Mouse (Mus musculus): Measurements from ENCODE around the gene Gm21887. TPM values are rescaled to one million over a fixed set of nuclear protein-coding genes. Genes with fewer than 3 reads are reported as not detected.
"Not testable (repeated sequence)": the region's sequence is repeated elsewhere in the genome, so short reads cannot be mapped to it uniquely, and the experiment has no call there.

Gene Gm21887
- total RNA-seq, 2 experiments from 2014 or later: 38.7 to 77.5 TPM

GRCm38 (mm10) chrX:170007375-170008178 lies 1.9 kb upstream of the Gm21887 start:
- DNase-seq; intact Hi-C loops (cut with DNase I): not testable (repeated sequence)

- intact Hi-C loops (cut with DNase I); DNase-seq: not testable (repeated sequence)
These were observed 1.3 kb upstream of the Gm21887 start for GRCm38 (mm10) chrX:170008179-170008467.

- intact Hi-C loops (cut with DNase I); DNase-seq: not testable (repeated sequence)
These were observed 875 bp upstream of the Gm21887 start for GRCm38 (mm10) chrX:170008584-170008983.

DNA sequence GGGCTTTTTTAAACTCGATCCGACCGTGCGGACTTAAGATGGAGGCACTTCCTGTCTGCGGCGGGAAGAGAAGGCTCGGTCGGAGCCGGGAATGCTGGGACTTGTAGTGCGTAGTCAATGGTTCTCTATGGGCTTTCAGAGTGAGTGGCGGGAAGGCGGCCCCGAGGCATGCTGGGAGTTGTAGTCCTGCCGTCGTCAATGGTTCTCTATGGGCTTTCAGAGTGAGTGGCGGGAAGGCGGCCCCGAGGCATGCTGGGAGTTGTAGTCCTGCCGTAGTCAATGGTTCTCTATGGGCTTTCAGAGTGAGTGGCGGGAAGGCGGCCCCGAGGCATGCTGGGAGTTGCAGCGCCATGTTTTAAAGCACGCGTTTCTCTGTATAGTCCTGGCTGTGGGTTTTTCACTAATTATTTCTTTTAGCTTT lies 352 bp downstream of the Gm21887 start:
- peak; percentile 99 for DNase-seq
- intact Hi-C loops (cut with DNase I): not testable (repeated sequence)

- DNase-seq: peak; percentile 54 to 65
- intact Hi-C loops (cut with DNase I): not testable (repeated sequence)
These were observed 1.4 kb downstream of the Gm21887 start for GRCm38 (mm10) chrX:170010581-170011528.

DNA sequence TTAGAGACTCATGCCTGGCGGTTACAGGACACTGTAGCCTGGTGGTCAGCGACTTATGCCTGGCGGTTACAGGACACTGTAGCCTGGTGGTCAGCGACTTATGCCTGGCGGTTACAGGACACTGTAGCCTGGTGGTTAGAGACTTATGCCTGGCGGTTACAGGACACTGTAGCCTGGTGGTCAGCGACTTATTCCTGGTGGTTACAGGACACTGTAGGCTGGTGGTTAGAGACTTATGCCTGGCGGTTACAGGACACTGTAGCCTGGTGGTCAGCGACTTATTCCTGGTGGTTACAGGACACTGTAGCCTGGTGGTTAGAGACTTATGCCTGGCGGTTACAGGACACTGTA lies 2.0 kb downstream of the Gm21887 start:
- DNase-seq; intact Hi-C loops (cut with DNase I): not testable (repeated sequence)

DNA sequence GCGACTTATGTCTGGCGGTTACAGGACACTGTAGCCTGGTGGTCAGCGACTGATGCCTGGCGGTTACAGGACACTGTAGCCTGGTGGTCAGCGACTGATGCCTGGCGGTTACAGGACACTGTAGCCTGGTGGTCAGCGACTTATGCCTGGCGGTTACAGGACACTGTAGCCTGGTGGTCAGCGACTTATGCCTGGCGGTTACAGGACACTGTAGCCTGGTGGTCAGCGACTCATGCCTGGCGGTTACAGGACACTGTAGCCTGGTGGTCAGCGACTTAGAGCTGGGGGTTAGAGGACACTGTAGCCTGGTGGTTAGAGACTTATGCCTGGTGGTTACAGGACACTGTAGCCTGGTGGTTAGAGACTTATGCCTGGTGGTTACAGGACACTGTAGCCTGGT lies 4.0 kb downstream of the Gm21887 start:
- DNase-seq; intact Hi-C loops (cut with DNase I): not testable (repeated sequence)

DNA sequence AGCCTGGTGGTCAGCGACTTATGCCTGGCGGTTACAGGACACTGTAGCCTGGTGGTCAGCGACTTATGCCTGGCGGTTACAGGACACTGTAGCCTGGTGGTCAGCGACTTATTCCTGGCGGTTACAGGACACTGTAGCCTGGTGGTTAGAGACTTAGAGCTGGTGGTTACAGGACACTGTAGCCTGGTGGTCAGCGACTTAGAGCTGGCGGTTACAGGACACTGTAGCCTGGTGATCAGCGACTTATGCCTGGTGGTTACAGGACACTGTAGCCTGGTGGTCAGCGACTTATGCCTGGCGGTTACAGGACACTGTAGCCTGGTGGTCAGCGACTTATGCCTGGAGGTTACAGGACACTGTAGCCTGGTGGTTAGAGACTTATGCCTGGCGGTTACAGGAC lies 4.6 kb downstream of the Gm21887 start:
- intact Hi-C loops (cut with DNase I): not testable (repeated sequence)

DNA sequence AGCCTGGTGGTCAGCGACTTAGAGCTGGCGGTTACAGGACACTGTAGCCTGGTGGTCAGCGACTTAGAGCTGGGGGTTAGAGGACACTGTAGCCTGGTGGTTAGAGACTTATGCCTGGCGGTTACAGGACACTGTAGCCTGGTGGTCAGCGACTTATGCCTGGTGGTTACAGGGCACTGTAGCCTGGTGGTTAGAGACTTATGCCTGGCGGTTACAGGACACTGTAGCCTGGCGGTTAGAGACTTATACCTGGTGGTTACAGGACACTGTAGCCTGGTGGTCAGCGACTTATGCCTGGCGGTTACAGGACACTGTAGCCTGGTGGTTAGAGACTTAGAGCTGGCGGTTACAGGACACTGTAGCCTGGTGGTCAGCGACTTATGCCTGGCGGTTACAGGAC lies 6.4 kb downstream of the Gm21887 start:
- intact Hi-C loops (cut with DNase I); DNase-seq: not testable (repeated sequence)

More for the DNA sequence above, 4.6 kb downstream of the Gm21887 start:
- not testable (repeated sequence) for DNase-seq

GRCm38 (mm10) chrX:170017333-170018245 lies 8.1 kb downstream of the Gm21887 start:
- intact Hi-C loops (cut with DNase I): not testable (repeated sequence)
- peak; percentile 66 to 83 for DNase-seq

GRCm38 (mm10) chrX:170018571-170019218 lies 9.2 kb downstream of the Gm21887 start:
- DNase-seq: peak; percentile 39 to 71
- intact Hi-C loops (cut with DNase I): not testable (repeated sequence)

GRCm38 (mm10) chrX:170019219-170019953 lies 9.9 kb downstream of the Gm21887 start:
- intact Hi-C loops (cut with DNase I): not testable (repeated sequence)
- DNase-seq: peak; percentile 26 to 65

DNA sequence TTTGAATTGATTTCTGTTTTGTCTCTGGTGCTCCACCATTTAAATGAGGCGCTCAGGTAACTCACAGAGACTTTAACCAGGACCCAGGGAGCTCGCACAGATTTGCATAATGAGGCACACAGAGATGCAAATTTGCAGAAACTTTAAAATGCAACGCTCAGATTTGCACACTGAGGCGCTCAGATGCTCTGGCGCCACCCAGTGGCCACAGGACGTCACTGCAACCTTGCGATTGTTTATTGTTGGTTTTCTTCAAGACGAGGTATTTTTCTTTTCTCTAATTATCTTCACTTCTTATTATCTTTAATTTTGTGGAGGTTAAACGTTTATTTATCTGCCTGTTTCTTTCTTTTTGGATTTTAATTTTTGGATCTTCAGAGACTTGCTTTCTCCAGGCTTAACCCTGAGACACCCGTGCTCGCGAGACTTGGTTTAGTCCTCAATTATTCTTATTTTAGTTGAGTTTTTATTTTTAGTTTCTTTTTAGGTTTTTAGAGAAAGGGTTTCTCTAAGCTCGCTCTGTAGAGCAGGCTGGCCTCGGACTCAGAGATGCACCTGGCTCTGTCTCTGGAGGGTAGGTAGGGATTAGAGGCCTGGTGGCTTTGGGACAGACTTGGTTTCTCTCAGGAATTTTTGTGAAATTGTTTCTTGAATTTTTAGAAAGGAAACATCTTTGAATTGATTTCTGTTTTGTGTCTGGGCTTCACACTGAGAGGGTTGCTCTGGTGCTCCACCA lies 10.7 kb downstream of the Gm21887 start:
- peak; percentile 91 to 93 for DNase-seq
- intact Hi-C loops (cut with DNase I): not testable (repeated sequence)

DNA sequence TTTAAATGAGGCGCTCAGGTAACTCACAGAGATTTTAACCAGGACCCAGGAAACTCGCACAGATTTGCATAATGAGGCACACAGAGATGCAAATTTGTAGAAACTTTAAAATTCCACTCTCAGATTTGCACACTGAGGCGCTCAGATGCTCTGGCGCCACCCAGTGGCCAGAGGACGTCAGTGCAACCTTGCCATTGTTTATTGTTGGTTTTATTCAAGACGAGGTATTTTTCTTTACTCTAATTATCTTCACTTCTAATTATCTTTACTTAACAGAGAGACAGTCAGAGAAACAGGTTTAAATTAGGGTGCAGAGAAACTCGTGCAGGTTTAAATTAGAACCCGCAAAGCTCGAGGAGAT lies 11.2 kb downstream of the Gm21887 start:
- peak; percentile 86 for DNase-seq
- intact Hi-C loops (cut with DNase I): not testable (repeated sequence)

GRCm38 (mm10) chrX:170021205-170021604 lies 11.7 kb downstream of the Gm21887 start:
- intact Hi-C loops (cut with DNase I): not testable (repeated sequence)

GRCm38 (mm10) chrX:170021750-170022461 lies 12.4 kb downstream of the Gm21887 start:
- intact Hi-C loops (cut with DNase I): not testable (repeated sequence)
- DNase-seq: peak; percentile 53 to 72

More at GRCm38 (mm10) chrX:170021205-170021604, 11.7 kb downstream of the Gm21887 start:
- not testable (repeated sequence) for DNase-seq
